Mouse (Mus musculus) spleen, adult 10 weeks (tissue): ENCODE data around the gene Sfrp4. TPM values are rescaled to one million over a fixed set of nuclear protein-coding genes. Genes with fewer than 3 reads are reported as not detected.

ENCODE experiments used
- polyA plus RNA-seq: library from polyadenylated mRNA; stranded (reverse); fragments of 350-450 nt; fragmentation: Illumina TruSeq; extraction: RNeasy Lipid Tissue Mini Kit (QIAGEN cat#74804); gene quantifications from one replicate; pipeline ENCODE4 v1.2.3, GENCODE M21; 2015; ENCODE audit warnings: low replicate concordance; ENCODE audit not compliant: insufficient read depth

The Sfrp4 gene
- polyA plus RNA-seq: 0.14 TPM

DNA sequence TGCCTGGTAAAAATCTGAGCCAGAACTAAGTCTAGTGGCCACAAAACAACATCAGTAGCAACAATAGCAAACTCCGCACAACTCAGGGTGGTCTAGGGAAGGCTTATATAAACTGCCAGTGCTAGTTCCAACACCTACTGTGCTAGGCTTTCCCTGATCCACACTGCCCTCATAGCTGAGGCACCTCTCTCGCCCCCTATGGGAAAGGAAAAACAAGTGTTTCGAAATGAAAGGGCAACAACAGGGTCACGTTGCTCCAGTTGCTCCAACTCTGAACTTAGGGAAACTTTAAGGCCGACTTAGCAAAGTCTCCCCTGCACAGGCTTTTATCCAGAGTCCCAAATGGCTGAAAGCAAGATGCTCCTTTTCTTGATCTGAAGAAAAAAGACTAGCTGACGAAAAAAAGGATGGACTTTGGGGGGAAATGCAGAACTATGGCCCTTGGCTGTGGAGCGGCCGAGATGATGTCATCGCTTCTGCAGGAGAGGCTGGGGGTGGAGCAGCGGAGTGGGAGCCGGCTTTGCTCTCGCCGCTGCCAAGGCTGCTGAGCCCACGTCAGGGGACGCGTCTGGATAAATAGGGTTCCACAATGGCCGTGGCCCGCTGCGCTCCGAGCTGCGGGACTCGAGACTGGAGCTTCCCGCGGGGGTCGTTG, at the start of gene Sfrp4:
Gene Sfrp4 (plus strand): TSS at position 532 of the 655 bp plus-strand sequence.

DNA sequence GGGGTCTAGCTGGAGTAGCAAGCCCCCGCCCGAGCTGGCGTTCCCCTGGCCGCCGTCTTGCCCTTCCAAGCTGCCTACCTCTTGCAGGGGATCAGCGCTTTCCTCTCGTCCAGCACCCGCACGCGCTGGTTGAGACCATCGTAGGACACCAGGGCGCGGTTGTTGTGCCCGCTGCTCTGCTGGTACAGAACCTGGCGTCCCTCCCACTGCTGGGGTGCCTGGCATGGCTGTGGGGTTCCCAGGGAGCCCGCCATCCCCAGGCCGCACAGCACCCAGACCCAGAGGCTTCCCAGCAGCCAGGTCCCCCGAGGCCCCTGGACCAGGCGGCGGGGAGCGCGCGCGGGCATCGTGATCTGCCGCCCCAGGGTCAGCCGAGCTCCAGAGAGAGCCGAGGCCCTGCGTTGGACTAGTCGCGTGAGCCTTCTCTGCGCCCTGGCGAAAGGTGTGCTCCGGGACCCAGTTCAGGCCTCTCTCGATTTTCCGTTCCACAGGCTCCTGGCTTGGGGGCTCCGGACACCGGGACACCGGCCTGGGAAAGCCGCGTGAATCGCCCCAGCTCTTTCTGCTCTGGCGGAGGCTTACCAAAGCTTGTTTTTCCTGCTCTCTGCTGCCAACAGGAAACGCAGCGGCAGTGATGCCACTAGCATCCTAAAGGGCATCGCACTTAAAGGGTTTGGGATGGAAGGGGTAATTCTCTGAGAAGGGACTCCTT, 3.5 kb upstream of the Sfrp4 start, which contains the start of gene Epdr1:
Gene Epdr1 (minus strand): TSS at position 712 of the 712 bp plus-strand sequence.

Other genes starting within 250 kb of the Sfrp4 start
- gene Stard3nl, start 227.3 kb upstream of the Sfrp4 start, polyA plus RNA-seq: 40.7 TPM
- gene Epdr1, start 3.2 kb upstream of the Sfrp4 start, polyA plus RNA-seq: 4.2 TPM
- gene Nme8, start 74.7 kb downstream of the Sfrp4 start, polyA plus RNA-seq: not detected
- 19.6 TPM for gene Gpr141, start 201.2 kb downstream of the Sfrp4 start, polyA plus RNA-seq